Mouse (Mus musculus): ENCODE measurements around the gene Dip2c. TPM values are rescaled to one million over a fixed set of nuclear protein-coding genes. Genes with fewer than 3 reads are reported as not detected.

Gene Dip2c
- 27.1 and 29.9 TPM in 2 replicates for polyA plus RNA-seq (2012; rRNA removed)

DNA sequence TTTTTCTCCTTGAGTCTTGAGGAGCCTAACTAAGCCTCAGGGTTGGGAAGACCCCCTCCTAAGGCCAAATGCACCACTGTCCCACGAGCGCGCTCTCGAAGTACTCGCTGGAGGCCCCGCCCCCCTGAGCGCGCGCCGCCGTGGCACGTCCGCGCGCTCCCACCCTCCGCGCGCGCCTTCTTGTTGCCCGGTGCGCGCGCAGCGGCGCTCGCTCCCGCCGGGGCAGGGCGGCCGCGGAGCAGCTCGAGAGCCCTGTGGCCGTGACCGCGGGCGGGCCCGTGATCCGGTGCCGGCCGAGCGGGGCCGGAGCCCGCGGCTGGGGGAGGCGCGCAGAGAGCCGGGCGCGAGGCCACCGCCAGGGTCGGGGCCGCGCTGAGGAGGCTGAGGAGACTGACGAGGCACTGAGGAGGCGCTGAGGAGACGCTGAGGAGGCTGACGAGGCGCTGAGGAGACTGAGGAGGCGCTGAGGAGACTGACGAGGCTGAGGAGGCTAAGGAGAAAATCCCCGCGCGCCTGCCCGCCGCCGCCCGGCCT, at the start of gene Dip2c:
Gene Dip2c (plus strand): TSS at position 207 of the 534 bp plus-strand sequence.
- peak; percentile 36 to 84 for DNase-seq (ENCODE audit: extremely low spot score in 1 of 2, low spot score in 1 of 2)

DNA sequence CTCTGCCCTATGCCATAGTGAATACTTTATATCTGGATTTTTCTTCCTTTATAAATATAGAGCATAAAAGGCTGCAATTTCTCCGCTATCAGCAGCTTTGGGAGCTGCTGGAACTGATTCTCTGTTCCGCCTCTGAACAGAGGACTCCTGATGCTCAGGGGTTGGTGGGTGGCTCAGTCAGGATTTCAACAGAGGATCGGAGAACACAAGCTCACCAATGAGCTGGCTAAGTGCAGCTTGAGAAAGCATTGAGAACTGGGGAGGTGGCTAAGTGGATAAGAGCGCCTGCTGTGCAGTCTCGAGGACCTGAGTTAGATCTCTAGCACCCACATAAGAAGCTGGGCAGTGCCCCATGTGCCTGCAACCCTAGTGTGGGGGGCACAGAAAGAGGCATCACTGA, 49.2 kb upstream of the Dip2c start:
- peak in 1 of 2 experiments; percentile 15 for DNase-seq (ENCODE audit: extremely low spot score in 1 of 2, low spot score in 1 of 2)

DNA sequence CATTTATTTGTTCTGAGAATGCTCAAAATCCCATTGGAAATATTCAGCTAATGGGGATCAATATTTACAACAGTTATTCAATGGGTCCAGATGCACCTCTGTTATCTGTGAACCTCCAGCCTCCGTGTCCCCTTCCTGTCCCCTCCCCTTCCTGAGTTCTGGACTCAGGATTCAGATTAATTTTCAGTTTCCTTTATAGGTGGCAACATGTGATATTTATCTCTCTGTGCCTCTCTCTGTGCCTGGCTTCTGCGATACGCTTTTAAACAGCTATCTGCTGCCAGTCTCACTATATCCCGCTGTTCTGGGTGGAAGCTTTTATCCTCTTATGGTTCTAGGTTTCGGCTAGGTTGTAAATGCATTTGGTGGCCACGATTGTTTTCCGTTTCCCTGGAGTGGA, 38.8 kb upstream of the Dip2c start:
- no peak for DNase-seq (ENCODE audit: extremely low spot score in 1 of 2, low spot score in 1 of 2)

- peak in 1 of 2 experiments; percentile 9 for DNase-seq (ENCODE audit: extremely low spot score in 1 of 2, low spot score in 1 of 2)
Observed at GRCm38 (mm10) chr13:9239127-9239526, 37.2 kb upstream of the Dip2c start.

GRCm38 (mm10) chr13:9239631-9240236, 36.6 kb upstream of the Dip2c start:
- peak; percentile 85 to 91 for DNase-seq (ENCODE audit: extremely low spot score in 1 of 2, low spot score in 1 of 2)

DNA sequence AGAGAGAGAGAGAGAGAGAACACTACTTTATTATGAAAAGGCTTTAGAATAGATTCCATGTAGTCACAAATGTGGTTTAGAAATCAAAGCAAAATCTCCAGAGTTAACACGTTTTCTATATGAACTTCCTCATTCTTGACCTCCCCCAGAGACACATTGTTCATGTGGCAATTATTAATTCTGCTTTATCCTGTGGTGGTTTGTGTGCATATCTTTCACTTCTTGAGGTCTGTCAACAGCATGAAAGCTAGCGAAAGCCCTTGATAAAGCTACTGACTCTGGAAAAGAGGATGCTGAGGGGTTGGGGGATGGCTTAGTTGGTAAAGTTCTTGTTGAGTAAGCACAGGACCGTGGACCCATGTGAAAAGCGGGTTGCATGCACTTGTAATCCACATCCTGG, 14.6 kb upstream of the Dip2c start:
- DNase-seq (ENCODE audit: extremely low spot score in 1 of 2, low spot score in 1 of 2), result no peak

DNA sequence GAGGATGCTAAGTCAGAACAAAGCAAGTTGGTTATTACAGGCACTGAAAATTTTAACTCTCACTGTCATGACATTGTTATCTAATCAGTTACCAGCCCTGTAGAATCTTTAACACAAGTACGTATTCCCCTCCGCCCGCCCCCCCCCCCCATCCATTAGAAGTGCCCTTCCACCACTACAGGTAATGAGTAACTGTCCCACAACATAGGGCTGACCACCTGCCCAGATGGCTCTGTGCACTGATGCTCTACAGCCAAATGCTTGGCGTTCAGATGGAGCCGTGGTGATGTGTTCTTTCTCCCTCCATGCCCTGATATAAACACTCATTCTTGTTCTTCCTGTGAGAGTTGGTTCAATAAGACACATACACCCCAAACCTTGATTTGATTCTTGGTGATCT, 10.8 kb upstream of the Dip2c start:
- DNase-seq (ENCODE audit: extremely low spot score in 1 of 2, low spot score in 1 of 2), result no peak

DNA sequence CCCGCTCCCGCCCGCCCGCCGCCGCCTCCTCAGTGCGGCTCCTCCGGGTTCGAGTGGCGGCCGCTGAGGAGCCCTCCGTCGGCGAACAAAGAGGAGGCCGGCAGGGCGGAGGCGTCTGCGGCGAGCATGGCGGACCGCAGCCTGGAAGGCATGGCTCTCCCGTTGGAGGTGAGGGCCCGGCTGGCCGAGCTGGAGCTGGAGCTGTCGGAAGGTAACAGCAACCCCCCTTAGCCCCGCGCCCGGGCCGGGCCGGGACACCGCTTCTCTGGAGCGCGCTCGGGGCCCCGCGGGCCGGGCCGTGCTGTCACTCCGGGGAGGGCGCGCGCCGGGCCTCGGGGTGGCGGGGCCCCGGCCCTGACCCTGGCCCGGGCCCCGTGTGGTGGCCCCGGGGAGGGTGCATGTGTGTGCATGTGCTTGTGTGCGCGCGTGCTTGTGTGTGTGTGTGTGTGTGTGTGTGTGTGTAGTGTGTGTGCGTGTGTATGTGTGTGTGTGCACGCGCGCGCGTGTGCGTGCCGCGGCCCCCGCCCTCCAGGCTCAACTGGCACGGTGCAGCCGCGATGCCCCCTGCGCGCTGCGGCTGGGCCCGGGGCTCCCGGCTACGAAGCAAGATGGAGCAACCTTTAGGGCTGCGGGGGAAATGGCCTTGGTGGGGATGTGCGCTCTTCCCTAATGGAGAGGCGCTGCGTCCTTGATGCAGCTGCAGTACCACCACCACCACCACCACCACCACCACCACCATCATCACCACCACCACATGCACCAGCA, 710 bp downstream of the Dip2c start:
- peak in 1 of 2 experiments; percentile 31 for DNase-seq (ENCODE audit: extremely low spot score in 1 of 2, low spot score in 1 of 2)

GRCm38 (mm10) chr13:9277621-9277960, 1.3 kb downstream of the Dip2c start:
- DNase-seq (ENCODE audit: extremely low spot score in 1 of 2, low spot score in 1 of 2), result peak in 1 of 2 experiments; percentile 23

DNA sequence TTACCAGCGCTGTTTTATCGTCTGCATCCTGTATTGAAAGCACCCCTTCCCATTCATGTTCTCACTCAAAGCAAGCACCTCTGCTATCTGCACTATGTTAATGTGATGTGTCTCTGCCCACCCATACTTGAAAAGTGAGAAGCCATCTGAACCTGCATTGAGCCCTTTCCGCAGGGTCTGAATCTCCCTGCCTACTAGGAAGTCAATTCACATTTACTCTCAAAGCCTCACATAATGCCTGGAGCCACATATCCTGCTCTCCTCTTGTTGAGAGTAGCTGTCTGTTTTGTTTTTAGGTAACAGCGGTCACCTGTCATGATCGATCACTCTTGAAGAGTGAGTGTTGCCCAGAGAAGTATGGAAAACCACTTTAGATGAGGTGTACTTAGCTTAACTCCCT, 2.3 kb downstream of the Dip2c start:
- no peak for DNase-seq (ENCODE audit: extremely low spot score in 1 of 2, low spot score in 1 of 2)

DNA sequence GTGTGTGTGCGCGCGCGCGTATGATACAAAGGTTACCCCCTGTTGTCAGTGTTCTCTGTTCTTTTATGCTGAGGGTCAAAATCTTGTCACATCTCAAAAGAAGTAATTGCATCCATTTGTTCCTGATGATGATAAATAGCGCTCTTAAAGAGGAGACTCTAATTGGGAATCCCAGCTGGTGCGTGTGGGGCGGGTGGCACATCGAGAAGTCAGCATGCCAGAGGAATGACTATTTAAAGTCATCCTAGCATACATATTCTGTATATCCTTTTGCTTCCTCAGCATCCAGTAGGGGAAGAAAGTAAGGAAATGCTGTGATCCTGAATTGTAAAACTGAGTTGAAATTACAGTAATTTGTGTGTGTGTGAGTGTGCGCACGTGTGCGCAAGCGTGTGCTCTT, 6.7 kb downstream of the Dip2c start:
- DNase-seq (ENCODE audit: extremely low spot score in 1 of 2, low spot score in 1 of 2), result peak; percentile 19 to 60

DNA sequence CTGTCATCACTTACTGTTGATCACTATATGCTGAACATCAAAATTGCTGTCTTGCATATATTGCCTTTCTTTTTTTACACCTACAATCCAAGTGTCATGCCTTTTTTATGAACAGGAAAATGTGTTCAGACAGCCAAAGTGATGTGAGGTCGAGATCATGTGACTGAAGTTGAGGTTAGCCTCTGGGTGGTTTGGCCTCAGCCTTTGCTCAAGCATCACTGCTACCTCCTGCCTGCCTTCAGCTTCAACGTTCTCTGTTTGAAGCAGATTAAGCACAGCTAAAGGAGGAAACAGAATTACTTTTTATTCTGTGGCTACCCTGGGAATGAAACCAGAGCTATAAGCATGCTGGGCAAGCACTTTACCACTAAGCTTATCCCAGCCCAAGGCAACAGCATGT, 13.6 kb downstream of the Dip2c start:
- DNase-seq (ENCODE audit: extremely low spot score in 1 of 2, low spot score in 1 of 2), result no peak

DNA sequence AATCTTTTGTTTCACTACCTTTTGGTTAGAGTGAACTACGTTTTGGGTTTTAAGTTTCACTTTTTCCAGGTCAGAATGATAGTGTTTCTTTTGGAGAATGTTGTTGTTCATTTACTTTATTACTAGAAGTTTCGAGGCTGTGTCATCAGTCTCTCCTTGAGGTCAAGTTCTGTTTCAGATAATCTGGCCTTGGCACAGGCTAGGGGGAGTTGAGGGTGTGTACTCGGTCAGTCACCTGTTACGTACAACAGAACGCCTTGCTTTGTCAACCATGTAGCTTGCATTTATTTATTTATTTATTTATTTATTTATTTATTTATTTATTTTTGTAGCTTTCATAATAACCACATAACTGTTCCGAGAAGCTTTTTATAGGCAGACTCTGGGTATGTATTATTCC, 20.0 kb downstream of the Dip2c start:
- no peak for DNase-seq (ENCODE audit: extremely low spot score in 1 of 2, low spot score in 1 of 2)

- DNase-seq (ENCODE audit: extremely low spot score in 1 of 2, low spot score in 1 of 2), result no peak
Observed at GRCm38 (mm10) chr13:9297266-9297665, 20.9 kb downstream of the Dip2c start.

GRCm38 (mm10) chr13:9297689-9298088, 21.4 kb downstream of the Dip2c start:
- no peak for DNase-seq (ENCODE audit: extremely low spot score in 1 of 2, low spot score in 1 of 2)

DNA sequence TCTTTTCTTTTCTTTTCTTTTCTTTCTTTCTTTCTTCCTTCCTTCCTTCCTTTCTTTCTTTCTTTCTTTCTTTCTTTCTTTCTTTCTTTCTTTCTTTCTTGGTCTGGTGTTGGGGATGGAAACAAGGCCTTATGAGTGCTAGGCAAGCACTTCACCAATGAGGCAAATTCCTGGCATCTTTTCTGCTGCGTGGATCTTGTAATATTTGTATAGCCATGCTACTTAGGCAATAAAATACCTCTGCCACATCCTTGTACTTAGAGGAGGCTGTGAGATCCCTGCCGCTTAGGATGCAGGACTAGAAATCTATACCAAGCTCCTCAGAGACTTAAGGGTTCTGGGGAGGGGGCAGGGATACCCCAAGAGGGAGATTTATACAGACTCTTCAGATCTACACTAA, 23.3 kb downstream of the Dip2c start:
- no peak for DNase-seq (ENCODE audit: extremely low spot score in 1 of 2, low spot score in 1 of 2)

DNA sequence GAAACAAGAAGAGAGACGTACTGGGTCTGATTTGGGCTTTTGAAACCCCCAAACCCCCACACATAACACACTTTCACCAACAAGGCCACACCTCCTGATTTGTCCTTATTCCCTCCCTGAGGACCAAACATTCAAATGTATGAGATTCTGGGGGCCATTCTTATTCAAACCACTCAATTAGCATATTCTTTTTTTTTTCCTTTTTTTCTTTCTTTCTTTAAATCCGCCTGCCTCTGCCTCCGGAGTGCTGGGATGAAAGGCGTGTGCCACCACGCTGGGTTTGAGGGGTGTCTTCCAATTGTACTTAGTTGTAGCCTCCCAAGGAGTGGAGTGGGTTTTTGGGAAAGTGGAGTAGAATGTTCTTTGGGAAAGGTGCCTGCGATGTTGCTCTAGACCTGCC, 32.5 kb downstream of the Dip2c start:
- DNase-seq (ENCODE audit: extremely low spot score in 1 of 2, low spot score in 1 of 2), result no peak

DNA sequence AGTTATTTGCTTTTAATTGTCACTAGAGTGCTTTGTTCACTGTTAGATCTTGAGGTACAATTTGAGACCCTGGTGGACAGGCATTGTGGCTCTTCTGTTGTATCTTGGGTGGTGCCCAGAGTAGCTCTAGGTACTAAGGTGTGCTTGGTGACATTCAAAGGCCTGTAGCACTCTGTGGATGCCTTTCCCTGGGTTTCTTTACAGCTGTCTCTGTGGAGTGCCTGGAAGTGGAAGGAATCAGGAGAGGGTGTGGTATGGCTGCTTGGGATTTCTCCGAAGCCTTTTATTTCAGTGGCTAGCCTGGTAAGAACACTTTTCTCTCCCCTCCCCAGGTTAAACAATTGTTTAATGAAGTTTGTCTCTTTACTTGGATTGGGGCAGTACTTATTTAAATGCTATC, 34.5 kb downstream of the Dip2c start:
- no peak for DNase-seq (ENCODE audit: extremely low spot score in 1 of 2, low spot score in 1 of 2)

GRCm38 (mm10) chr13:9312916-9313315, 36.6 kb downstream of the Dip2c start:
- no peak for DNase-seq (ENCODE audit: extremely low spot score in 1 of 2, low spot score in 1 of 2)

DNA sequence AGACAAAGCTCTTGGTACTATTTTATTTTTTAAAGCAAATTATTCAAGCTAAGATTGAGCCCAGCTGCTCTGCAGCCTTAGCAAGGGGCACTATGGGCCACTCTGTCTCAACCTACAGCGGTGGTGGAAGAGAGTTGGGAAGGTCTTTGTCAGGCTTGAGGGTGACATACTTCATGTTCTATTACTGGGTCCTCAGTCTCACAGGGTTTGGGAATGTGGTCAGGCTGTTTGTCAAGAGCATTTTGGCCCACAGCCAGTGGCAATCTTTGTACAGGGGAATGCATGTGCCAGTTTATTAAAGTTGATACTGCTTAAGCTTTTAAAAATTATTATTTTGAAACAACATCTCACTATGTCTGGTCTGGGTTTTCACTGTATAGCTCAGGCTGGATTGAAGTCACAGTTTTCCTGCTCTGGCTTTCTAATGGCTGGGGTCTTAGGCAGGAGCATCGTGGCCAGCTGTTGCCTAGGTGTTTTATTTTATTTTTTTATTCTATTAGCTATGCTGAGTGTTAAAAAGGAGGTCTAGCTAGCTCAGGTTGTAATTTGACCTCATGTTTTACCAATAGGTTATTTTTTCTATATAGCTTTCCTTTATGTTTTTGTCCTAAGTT, 37.9 kb downstream of the Dip2c start:
- no peak for DNase-seq (ENCODE audit: extremely low spot score in 1 of 2, low spot score in 1 of 2)

- DNase-seq (ENCODE audit: extremely low spot score in 1 of 2, low spot score in 1 of 2), result no peak
Observed at GRCm38 (mm10) chr13:9314713-9315112, 38.4 kb downstream of the Dip2c start.

GRCm38 (mm10) chr13:9319745-9320144, 43.4 kb downstream of the Dip2c start:
- no peak for DNase-seq (ENCODE audit: extremely low spot score in 1 of 2, low spot score in 1 of 2)

All from frontal cortex, adult 2 months (tissue).